Mouse (Mus musculus): Measurements from ENCODE around the gene Fam166a. TPM values are rescaled to one million over a fixed set of nuclear protein-coding genes. Genes with fewer than 3 reads are reported as not detected.
A peak's percentile ranks its signal among the peaks of the same experiment; 100 is the strongest.

Gene Fam166a
- total RNA-seq, 1 experiment = 0.49 TPM

- DNase-seq (ENCODE audit: low read depth, low spot score) = no peak
- Histone ChIP-seq H3K4me3 (ENCODE audit: insufficient read depth in 1 of 2, low read depth in 1 of 2, low read length in 2 of 2, poor library complexity in 1 of 2, severe bottlenecking in 1 of 2) (no peak overlapping the region), H3K4me1 (ENCODE audit: control insufficient read depth in 2 of 2, insufficient read depth in 2 of 2, low read length in 2 of 2, poor library complexity in 1 of 2) (peaks cover 11 to 36% of the 10 kb centered on the region in 2 experiments), H3K36me3 (ENCODE audit: control insufficient read depth, insufficient read depth, low read length, poor library complexity, severe bottlenecking) (no peaks in the 10 kb centered on the region), H3K9ac (ENCODE audit: insufficient read depth, low read depth, low read length, poor library complexity, severe bottlenecking) (no peak overlapping the region), H3K9me3 (ENCODE audit: control insufficient read depth, insufficient read depth, low read depth, low read length) (no peaks in the 10 kb centered on the region), H3K27ac (ENCODE audit: insufficient read depth, low read depth, low read length, poor library complexity, severe bottlenecking) (no peak overlapping the region)
- in situ Hi-C loops (cut with MboI; ENCODE audit: low sequenced_read_pairs in 2 of 2, unreplicated experiment in 2 of 2) = no loop called here
- no peak for TF ChIP-seq MAFK (IDR thresholded peaks at IDR 0.05; ENCODE audit: insufficient read depth, low read depth, low read length)
- no peak for TF ChIP-seq CHD2 (IDR thresholded peaks at IDR 0.05; ENCODE audit: low read depth, low read length)
- TF ChIP-seq ZNF384 (IDR thresholded peaks at IDR 0.05; ENCODE audit: low read depth, low read length) = no peak
- TF ChIP-seq ZC3H11A (IDR thresholded peaks at IDR 0.05; ENCODE audit: borderline replicate concordance, low read depth, low read length) = no peak
- TF ChIP-seq HCFC1 (IDR thresholded peaks at IDR 0.05; ENCODE audit: borderline replicate concordance, insufficient read depth, low read length) = no peak
Observed at GRCm38 (mm10) chr2:25237522-25237921, 19.0 kb downstream of the Fam166a start.

- in situ Hi-C loops (cut with MboI; ENCODE audit: low sequenced_read_pairs in 2 of 2, unreplicated experiment in 2 of 2) = no loop called here
- no peak for DNase-seq (ENCODE audit: low read depth, low spot score)
- H3K4me1 ChIP-seq (ENCODE audit: control insufficient read depth in 2 of 2, insufficient read depth in 2 of 2, low read length in 2 of 2, poor library complexity in 1 of 2) = peaks cover 11 to 40% of the 10 kb centered on the region in 2 experiments
- no peaks in the 10 kb centered on the region for H3K36me3 ChIP-seq (ENCODE audit: control insufficient read depth, insufficient read depth, low read length, poor library complexity, severe bottlenecking)
- H3K9me3 ChIP-seq (ENCODE audit: control insufficient read depth, insufficient read depth, low read depth, low read length) = no peaks in the 10 kb centered on the region
- no peak overlapping the region for H3K9ac ChIP-seq (ENCODE audit: insufficient read depth, low read depth, low read length, poor library complexity, severe bottlenecking)
- TF ChIP-seq CHD2 (IDR thresholded peaks at IDR 0.05; ENCODE audit: low read depth, low read length) (no peak), HCFC1 (IDR thresholded peaks at IDR 0.05; ENCODE audit: borderline replicate concordance, insufficient read depth, low read length) (no peak)
- H3K27ac ChIP-seq (ENCODE audit: insufficient read depth, low read depth, low read length, poor library complexity, severe bottlenecking) = no peak overlapping the region
- H3K4me3 ChIP-seq (ENCODE audit: insufficient read depth in 1 of 2, low read depth in 1 of 2, low read length in 2 of 2, poor library complexity in 1 of 2, severe bottlenecking in 1 of 2) = no peak overlapping the region
Observed at GRCm38 (mm10) chr2:25238106-25238505, 19.6 kb downstream of the Fam166a start.

DNA sequence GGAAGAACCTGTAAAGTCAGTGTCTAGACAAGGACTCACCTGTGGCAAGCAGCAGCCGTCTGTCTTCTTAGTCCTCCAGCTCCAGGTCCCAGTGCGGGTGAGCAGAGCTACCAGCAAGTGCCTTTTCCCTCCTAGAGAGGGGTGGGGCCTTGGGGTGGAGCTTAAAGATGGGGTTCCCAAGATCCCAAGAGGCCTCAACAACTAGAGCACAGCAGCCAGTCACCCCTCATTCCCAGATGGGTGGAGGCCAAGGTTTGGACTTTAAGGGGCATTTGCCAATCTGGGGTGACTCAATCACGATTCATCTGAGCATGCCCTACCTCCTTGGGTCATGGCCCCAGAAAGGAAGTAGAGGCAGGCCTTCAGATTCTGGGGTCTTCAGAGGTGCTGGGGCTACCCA lies 21.2 kb downstream of the Fam166a start:
- Histone ChIP-seq H3K36me3 (ENCODE audit: control insufficient read depth, insufficient read depth, low read length, poor library complexity, severe bottlenecking) (no peaks in the 10 kb centered on the region), H3K4me3 (ENCODE audit: insufficient read depth in 1 of 2, low read depth in 1 of 2, low read length in 2 of 2, poor library complexity in 1 of 2, severe bottlenecking in 1 of 2) (no peak overlapping the region), H3K27ac (ENCODE audit: insufficient read depth, low read depth, low read length, poor library complexity, severe bottlenecking) (no peak overlapping the region), H3K4me1 (ENCODE audit: control insufficient read depth in 2 of 2, insufficient read depth in 2 of 2, low read length in 2 of 2, poor library complexity in 1 of 2) (peaks cover 11 to 42% of the 10 kb centered on the region in 2 experiments), H3K9me3 (ENCODE audit: control insufficient read depth, insufficient read depth, low read depth, low read length) (no peaks in the 10 kb centered on the region), H3K9ac (ENCODE audit: insufficient read depth, low read depth, low read length, poor library complexity, severe bottlenecking) (no peak overlapping the region)
- in situ Hi-C loops (cut with MboI; ENCODE audit: low sequenced_read_pairs in 2 of 2, unreplicated experiment in 2 of 2) = no loop called here
- TF ChIP-seq HCFC1 (IDR thresholded peaks at IDR 0.05; ENCODE audit: borderline replicate concordance, insufficient read depth, low read length) = no peak
- DNase-seq (ENCODE audit: low read depth, low spot score) = no peak

DNA sequence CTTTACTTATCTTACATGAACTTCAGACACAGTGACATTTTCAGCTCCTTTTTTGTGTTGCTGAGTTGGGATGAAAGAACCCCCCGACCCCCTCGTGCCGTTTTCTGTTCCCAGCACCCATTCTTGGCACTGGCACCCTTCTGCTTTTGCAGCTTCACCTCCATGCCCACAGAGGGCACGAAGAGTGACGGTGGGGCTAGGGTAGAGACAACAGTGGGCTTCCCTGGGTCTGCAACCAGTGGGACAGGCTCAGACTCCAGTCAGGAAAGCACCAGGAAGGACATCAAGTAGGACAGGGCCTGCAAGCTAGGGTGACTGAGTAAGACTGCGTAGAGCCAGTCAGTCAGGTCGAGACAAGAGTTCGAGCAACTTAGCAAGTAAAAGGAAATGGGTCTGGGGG lies 21.8 kb downstream of the Fam166a start:
- in situ Hi-C loops (cut with MboI; ENCODE audit: low sequenced_read_pairs in 2 of 2, unreplicated experiment in 2 of 2) = no loop called here
- Histone ChIP-seq H3K27ac (ENCODE audit: insufficient read depth, low read depth, low read length, poor library complexity, severe bottlenecking) (0 out of 2 replicates have a peak overlapping the region, but pooled peaks have one; percentile 26), H3K36me3 (ENCODE audit: control insufficient read depth, insufficient read depth, low read length, poor library complexity, severe bottlenecking) (no peaks in the 10 kb centered on the region; the same call in 1 of the 2 replicates), H3K9ac (ENCODE audit: insufficient read depth, low read depth, low read length, poor library complexity, severe bottlenecking) (peak overlapping the region; percentile 27; the same call in 1 of the 2 replicates), H3K4me1 (ENCODE audit: control insufficient read depth in 2 of 2, insufficient read depth in 2 of 2, low read length in 2 of 2, poor library complexity in 1 of 2) (peaks cover 11 to 41% of the 10 kb centered on the region in 2 experiments), H3K9me3 (ENCODE audit: control insufficient read depth, insufficient read depth, low read depth, low read length) (no peaks in the 10 kb centered on the region), H3K4me3 (ENCODE audit: insufficient read depth in 1 of 2, low read depth in 1 of 2, low read length in 2 of 2, poor library complexity in 1 of 2, severe bottlenecking in 1 of 2) (peak overlapping the region in 1 of 2 experiments; percentile 9; a peak in 2 of 4 replicates)
- no peak for DNase-seq (ENCODE audit: low read depth, low spot score)
- TF ChIP-seq ZC3H11A (IDR thresholded peaks at IDR 0.05; ENCODE audit: borderline replicate concordance, low read depth, low read length) (no peak), MAFK (IDR thresholded peaks at IDR 0.05; ENCODE audit: insufficient read depth, low read depth, low read length) (no peak), ZNF384 (IDR thresholded peaks at IDR 0.05; ENCODE audit: low read depth, low read length) (no peak), HCFC1 (IDR thresholded peaks at IDR 0.05; ENCODE audit: borderline replicate concordance, insufficient read depth, low read length) (no peak), CHD2 (IDR thresholded peaks at IDR 0.05; ENCODE audit: low read depth, low read length) (no peak)

DNA sequence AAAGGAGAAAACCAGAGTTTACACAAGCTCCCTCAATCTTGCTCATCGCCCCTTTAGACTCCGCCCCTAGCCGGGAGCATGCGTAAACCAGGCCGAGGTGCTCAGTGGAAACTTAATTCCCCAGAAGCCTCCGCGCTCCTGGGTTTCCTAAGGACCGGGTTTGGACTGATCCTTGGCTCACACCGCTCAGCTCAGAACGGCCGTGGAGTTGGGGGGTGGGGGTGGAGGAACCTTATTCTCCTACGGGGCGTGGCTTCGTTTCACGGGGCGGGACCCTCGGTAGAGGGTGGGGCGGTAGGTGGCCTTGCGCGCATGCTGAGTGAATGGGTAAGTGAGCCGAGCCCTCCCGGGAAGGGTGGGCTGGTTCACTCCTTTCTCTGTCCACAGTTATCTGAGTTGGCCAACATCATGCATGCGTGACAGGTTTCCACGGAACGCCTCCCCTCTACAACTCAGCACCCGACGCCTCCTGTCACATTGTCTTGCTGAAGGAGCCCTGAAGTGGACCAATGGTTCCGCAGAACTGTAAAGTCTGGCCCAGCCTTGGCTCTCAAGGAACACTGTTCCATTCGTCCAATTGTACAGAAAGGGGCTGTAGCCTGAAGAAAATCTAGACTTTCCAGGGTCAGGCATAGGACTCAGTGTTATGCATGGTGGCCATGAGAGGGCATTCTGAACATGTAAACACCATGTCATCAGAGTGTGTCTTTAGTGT lies 22.3 kb downstream of the Fam166a start:
- DNase-seq (ENCODE audit: low read depth, low spot score) = peak; percentile 91
- H3K36me3 ChIP-seq (ENCODE audit: control insufficient read depth, insufficient read depth, low read length, poor library complexity, severe bottlenecking) = peaks cover 3% of the 10 kb centered on the region; the same call in 1 of the 2 replicates
- H3K4me1 ChIP-seq (ENCODE audit: control insufficient read depth in 2 of 2, insufficient read depth in 2 of 2, low read length in 2 of 2, poor library complexity in 1 of 2) = peaks cover 11 to 41% of the 10 kb centered on the region in 2 experiments
- H3K27ac ChIP-seq (ENCODE audit: insufficient read depth, low read depth, low read length, poor library complexity, severe bottlenecking) = no peak overlapping the region; the same call in 1 of the 2 replicates
- H3K9me3 ChIP-seq (ENCODE audit: control insufficient read depth, insufficient read depth, low read depth, low read length) = no peaks in the 10 kb centered on the region
- H3K4me3 ChIP-seq (ENCODE audit: insufficient read depth in 1 of 2, low read depth in 1 of 2, low read length in 2 of 2, poor library complexity in 1 of 2, severe bottlenecking in 1 of 2) = peak overlapping the region; percentile 9 to 35
- TF ChIP-seq HCFC1 (IDR thresholded peaks at IDR 0.05; ENCODE audit: borderline replicate concordance, insufficient read depth, low read length) (peak; percentile 56; the same call in 1 of the 2 replicates), ZC3H11A (IDR thresholded peaks at IDR 0.05; ENCODE audit: borderline replicate concordance, low read depth, low read length) (no peak), ZNF384 (IDR thresholded peaks at IDR 0.05; ENCODE audit: low read depth, low read length) (no peak), MAFK (IDR thresholded peaks at IDR 0.05; ENCODE audit: insufficient read depth, low read depth, low read length) (no peak), CHD2 (IDR thresholded peaks at IDR 0.05; ENCODE audit: low read depth, low read length) (no peak)
- in situ Hi-C loops (cut with MboI; ENCODE audit: low sequenced_read_pairs in 2 of 2, unreplicated experiment in 2 of 2) = no loop called here
- peak overlapping the region; percentile 27; the same call in 1 of the 2 replicates for H3K9ac ChIP-seq (ENCODE audit: insufficient read depth, low read depth, low read length, poor library complexity, severe bottlenecking)

Measured in ES-E14 (cell line).